Mouse (Mus musculus): Measurements from ENCODE around the gene Tmc8.

- TF ChIP-seq EP300 (optimal IDR thresholded peaks at IDR 0.05) (no peak), CTCF (IDR thresholded peaks at IDR 0.05; ENCODE audit: low read depth) (no peak)
Observed at GRCm38 (mm10) chr11:117765361-117765760, 16.5 kb upstream of the Tmc8 start.
